Mouse (Mus musculus) E14TG2a.4 (cell line): ENCODE measurements around the gene Tmem251.

ENCODE experiments used
- CTCF ChIP-seq: conservative IDR thresholded peaks from 2 replicates; pipeline ENCODE4 v1.5.1; 2014; ENCODE audit warnings: low read length
- NANOG ChIP-seq: IDR thresholded peaks from 2 replicates; pipeline ENCODE4 v1.6.1; 2014; ENCODE audit warnings: borderline replicate concordance, low read length, mixed read lengths

- no peak for TF ChIP-seq CTCF
- TF ChIP-seq NANOG: no peak
Observed at GRCm38 (mm10) chr12:102713153-102713865, 30.3 kb upstream of the Tmem251 start.
